Mouse (Mus musculus): ENCODE data around the gene Arhgap5.

Arhgap5 gene

DNA sequence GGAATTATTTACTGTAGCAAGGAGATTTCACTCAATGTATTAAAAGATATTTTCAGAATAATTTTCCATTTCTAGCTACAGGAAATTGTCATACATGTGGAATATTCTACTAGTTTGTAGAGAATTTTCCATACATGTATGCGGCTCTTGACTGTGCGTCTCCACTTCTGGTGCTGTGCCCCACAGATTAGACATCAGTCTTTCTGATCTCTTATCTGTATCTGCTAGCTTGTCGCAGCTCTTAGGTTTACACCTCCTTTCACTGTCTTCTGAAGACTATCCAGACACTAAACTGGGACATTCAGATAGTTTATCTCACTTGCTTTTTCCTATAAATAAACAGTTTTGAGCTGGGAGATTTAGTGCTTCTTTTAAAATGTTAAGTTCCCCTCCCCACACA is 40.8 kb downstream of the Arhgap5 start:
- WGBS = 90% methylated on average over 3 of the region's 3 CpGs

GRCm38 (mm10) chr12:52552085-52552484 is 48.3 kb downstream of the Arhgap5 start:
- 99% methylated on average over 2 of the region's 2 CpGs for WGBS

DNA sequence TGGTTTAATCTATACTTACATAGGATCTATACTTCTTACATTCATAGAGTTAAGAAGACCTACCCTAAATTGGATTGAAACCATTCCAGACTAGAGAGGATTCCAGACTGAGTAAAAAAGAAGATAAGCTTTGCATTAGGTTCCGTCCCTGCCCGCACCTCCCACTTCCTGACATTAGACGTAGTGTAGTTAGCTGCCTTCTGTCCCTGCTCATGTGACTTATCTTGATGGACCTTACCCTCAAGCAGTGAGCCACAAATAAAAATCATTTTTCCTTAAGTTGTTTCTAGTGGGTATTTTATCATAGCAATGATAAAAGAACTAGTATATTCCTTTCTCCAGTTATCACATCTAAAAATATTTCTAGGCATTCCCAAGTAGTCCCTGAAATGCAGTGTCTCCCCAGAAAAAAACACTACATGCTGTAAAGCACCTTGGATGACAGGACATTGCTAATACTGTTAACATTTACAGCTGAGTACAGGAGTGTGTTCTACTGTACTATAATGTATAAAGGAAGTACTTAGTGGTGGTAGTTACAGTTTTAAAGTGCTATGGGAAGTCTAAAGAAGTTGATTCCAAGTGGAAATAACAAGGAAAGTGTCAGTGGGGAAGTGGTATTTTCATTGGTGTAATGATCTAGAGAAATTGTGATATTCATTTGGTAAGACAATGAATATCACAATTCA is 51.6 kb downstream of the Arhgap5 start:
- WGBS = 62% methylated on average over 3 of the region's 3 CpGs

DNA sequence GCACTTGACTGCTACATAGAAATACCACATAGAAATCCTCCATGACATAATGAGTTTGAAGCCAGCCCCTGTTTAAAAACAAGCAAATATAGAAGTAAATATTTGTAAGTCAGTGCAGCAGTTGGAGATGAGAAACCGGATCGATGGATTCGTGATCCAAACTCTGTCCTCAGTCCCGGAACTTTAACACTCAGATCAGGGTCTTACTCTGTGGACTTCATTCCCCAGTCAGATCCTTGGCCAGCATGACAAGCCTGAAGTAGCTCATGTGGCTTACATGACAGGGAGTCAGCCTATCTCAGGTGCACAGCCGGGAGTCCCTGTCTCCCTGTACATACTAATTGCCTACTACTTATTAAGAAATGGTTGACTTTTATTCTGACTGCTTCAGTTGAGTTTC is 61.9 kb downstream of the Arhgap5 start:
- 95% methylated on average over 5 of the region's 5 CpGs for WGBS

- WGBS = 88% methylated on average over 2 of the region's 2 CpGs
These were observed 69.6 kb downstream of the Arhgap5 start for GRCm38 (mm10) chr12:52573371-52573770.

GRCm38 (mm10) chr12:52586466-52586865 is 82.7 kb downstream of the Arhgap5 start:
- WGBS = 84% methylated on average over 2 of the region's 2 CpGs

- 69% methylated on average over 2 of the region's 2 CpGs for WGBS
These were observed 83.8 kb downstream of the Arhgap5 start for GRCm38 (mm10) chr12:52587473-52588010.

DNA sequence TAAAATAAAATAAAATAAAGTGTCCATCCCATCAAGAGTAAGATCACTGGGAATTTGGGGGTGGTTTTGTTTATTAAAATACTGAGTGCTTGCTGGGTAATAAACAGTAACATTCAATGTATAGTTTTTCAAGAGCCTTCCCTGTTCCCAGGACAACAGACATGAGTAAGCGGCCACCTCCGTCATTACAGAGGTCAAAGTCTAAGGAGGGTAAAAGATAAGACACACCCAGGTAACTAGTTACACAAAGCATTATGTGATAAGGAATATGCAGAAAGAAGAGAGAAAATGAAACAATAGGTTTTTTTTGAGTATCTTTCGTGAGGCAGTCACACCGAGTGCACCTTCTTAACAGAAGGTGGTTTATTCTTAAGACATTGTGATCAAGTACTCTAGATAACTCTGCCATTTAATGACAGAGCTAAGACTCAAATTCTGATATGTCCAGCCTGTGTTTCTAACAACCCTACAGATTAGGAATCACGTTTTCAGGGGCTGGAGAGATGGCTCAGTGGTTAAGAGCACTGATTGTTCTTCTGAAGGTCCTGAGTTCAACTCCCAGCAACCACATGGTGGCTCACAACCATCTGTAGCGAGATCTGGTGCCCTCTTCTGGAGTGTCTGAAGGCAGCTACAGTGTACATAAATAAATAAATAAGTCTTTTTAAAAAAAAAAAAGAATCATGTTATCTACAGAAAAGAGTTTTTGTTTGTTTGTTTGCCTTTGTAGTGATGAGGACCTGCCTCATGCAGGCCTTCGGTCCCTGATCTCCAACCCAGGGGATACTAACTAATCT is 91.8 kb downstream of the Arhgap5 start:
- 92% methylated on average over 7 of the region's 7 CpGs for WGBS

DNA sequence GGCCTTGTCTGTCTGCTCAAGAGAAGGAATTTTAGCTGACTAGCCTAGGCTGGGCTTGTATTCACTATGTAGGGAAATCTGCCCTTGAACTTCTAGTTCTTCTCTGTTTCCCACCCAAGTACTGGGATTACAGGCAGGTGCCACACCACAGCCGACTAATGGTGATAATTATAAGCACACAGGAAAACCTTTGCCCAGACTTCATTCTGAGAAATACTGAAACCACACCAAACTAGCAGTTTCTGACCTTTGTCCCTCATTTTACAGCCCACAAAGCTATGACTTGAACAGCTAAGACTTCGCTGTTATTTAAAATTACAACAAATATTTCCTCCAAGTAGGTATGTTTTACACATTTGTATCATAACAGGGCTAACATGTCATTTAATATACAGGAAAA is 98.7 kb downstream of the Arhgap5 start:
- 25% methylated on average over 2 of the region's 2 CpGs for WGBS

- WGBS = under 1% methylated on average over 35 of the region's 35 CpGs
These were observed 99.3 kb downstream of the Arhgap5 start for GRCm38 (mm10) chr12:52602883-52603694.

DNA sequence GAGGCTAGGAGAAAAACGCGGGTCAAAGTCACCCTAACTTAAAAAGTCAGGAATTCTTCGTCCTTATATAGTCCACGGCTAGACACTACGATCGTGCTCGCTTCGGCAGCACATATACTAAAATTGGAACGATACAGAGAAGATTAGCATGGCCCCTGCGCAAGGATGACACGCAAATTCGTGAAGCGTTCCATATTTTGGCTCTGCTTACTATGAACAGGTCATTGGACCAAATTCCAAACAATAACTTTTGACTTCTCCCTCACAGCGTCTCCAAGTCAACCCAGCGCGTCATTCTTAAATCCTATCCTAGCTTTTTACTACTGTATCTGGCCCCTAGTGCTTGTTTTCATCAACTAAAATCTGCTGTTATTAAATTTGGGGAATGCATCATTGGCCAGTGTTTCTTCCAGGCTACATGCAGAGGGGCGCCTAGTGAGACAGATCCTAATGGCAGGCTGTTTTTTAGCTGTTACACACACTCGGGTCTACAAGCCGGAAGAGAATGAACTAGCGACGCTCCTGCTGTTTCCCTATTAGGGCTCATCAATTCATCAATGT is 100.0 kb downstream of the Arhgap5 start:
- WGBS = under 1% methylated on average over 21 of the region's 21 CpGs

- under 1% methylated on average over 33 of the region's 33 CpGs for WGBS
These were observed 100.7 kb downstream of the Arhgap5 start for GRCm38 (mm10) chr12:52604256-52604991.

GRCm38 (mm10) chr12:52604992-52605652 is 101.3 kb downstream of the Arhgap5 start:
- 39% methylated on average over 13 of the region's 13 CpGs for WGBS

- WGBS = 68% methylated on average over 4 of the region's 4 CpGs
These were observed 103.6 kb downstream of the Arhgap5 start for GRCm38 (mm10) chr12:52607411-52607810.

- 90% methylated on average over 3 of the region's 3 CpGs for WGBS
These were observed 111.9 kb downstream of the Arhgap5 start for GRCm38 (mm10) chr12:52615703-52616102.

DNA sequence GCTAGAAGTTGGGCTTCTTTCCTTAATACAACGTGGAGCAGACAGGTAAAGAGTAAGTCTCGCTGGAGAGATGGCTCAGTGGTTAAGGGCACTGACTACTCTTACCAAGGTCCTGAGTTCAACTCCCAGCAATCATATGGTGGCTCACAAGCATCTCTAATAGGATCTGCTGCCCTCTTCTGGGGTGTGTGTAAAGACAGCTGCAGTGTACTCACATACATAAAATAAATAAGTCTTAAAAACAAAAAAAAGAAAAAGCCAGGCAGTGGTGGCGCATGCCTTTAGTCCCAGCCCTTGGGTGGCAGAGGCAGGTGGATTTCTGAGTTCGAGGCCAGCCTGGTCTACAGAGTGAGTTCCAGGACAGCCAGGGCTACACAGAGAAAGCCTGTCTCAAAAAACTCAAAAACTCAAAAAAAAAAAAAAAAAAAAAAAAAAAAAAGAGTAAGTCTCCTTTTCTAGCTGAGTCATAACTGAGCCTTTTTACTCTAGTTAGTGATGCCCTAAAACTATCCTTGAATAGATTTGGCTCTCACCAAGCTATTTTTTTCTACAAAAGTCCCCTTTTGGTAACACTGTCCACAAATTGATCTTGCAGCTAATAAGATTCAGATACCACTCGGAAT is 114.8 kb downstream of the Arhgap5 start:
- 85% methylated on average over 5 of the region's 5 CpGs for WGBS
